Mouse (Mus musculus): ENCODE measurements at regions not wholly inside any gene's neighbourhood (a gene's known extent, or its start where the extent isn't known, plus 50 kb on each side); places are given as distances from the start of the nearest gene placed in this dataset.

- no peak for TF ChIP-seq CTCF (IDR thresholded peaks at IDR 0.05)
- TF ChIP-seq EP300 (IDR thresholded peaks at IDR 0.05): no peak
Measured at GRCm38 (mm10) chr7:133521936-133522335, 80.0 kb downstream of the Tex36 start.
